Mouse (Mus musculus) liver, embryonic 13.5 days (tissue): ENCODE measurements around the gene Pcp2. TPM values are rescaled to one million over a fixed set of nuclear protein-coding genes. Genes with fewer than 3 reads are reported as not detected.
"Not testable (repeated sequence)": the region's sequence is repeated elsewhere in the genome, so short reads cannot be mapped to it uniquely, and the experiment has no call there.

Experiments used
- ATAC-seq: fragments of 200-750 bp; cut with Nextera tagmentation; 2 replicates; pipeline ENCODE4 v1.8.0; 2017; ENCODE audit warnings: low read depth, mild to moderate bottlenecking, moderate number of reproducible peaks, moderate library complexity
- DNase-seq: peaks from one replicate; pipeline ENCODE4 v3.0.0; 2022
- H3K27ac ChIP-seq: fragments of 300-500 bp; sonication (generic); 2 replicates; pipeline ENCODE4 v1.5.1; 2015; ENCODE audit warnings: moderate library complexity, mild to moderate bottlenecking, inconsistent platforms
- H3K27me3 ChIP-seq: fragments of 300-500 bp; sonication (generic); 2 replicates; pipeline ENCODE4 v1.6.1; 2015; ENCODE audit warnings: mild to moderate bottlenecking, inconsistent platforms
- H3K36me3 ChIP-seq: fragments of 300-500 bp; sonication (generic); 2 replicates; pipeline ENCODE4 v1.6.1; 2015; ENCODE audit warnings: mild to moderate bottlenecking, inconsistent platforms
- H3K4me1 ChIP-seq: fragments of 300-500 bp; sonication (generic); replicated peaks from 2 replicates; pipeline ENCODE4 v1.6.1; 2015; ENCODE audit warnings: inconsistent platforms
- H3K4me2 ChIP-seq: fragments of 300-500 bp; sonication (generic); 2 replicates; pipeline ENCODE4 v1.6.1; 2015; ENCODE audit warnings: inconsistent platforms, mild to moderate bottlenecking, moderate library complexity
- H3K4me3 ChIP-seq: fragments of 300-500 bp; sonication (generic); replicated peaks from 2 replicates; pipeline ENCODE4 v1.5.1; 2015; ENCODE audit warnings: mild to moderate bottlenecking, inconsistent platforms
- H3K9ac ChIP-seq: fragments of 300-500 bp; sonication (generic); 2 replicates; pipeline ENCODE4 v1.6.1; 2015; ENCODE audit warnings: mild to moderate bottlenecking, inconsistent platforms
- H3K9me3 ChIP-seq: fragments of 300-500 bp; sonication (generic); replicated peaks from 2 replicates; pipeline ENCODE4 v1.6.1; 2016; ENCODE audit warnings: inconsistent platforms
- WGBS: fragments of 180-500 bp; shearing (Covaris S2); methylation state at CpG from one replicate; pipeline ENCODE4 v1.1.7; 2015; ENCODE audit not compliant: insufficient replicate concordance; 5-methylcytosine and 5-hydroxymethylcytosine counted together
- polyA plus RNA-seq: library from polyadenylated mRNA; unstranded; fragments of >200 nt; fragmentation: Nextera tagmentation; extraction: Ambion mirVana; gene quantifications from 2 replicates; pipeline ENCODE4 v1.2.1, GENCODE M21; 2015

Gene Pcp2
- polyA plus RNA-seq, 1 experiment from 2014 or later: not detected

DNA sequence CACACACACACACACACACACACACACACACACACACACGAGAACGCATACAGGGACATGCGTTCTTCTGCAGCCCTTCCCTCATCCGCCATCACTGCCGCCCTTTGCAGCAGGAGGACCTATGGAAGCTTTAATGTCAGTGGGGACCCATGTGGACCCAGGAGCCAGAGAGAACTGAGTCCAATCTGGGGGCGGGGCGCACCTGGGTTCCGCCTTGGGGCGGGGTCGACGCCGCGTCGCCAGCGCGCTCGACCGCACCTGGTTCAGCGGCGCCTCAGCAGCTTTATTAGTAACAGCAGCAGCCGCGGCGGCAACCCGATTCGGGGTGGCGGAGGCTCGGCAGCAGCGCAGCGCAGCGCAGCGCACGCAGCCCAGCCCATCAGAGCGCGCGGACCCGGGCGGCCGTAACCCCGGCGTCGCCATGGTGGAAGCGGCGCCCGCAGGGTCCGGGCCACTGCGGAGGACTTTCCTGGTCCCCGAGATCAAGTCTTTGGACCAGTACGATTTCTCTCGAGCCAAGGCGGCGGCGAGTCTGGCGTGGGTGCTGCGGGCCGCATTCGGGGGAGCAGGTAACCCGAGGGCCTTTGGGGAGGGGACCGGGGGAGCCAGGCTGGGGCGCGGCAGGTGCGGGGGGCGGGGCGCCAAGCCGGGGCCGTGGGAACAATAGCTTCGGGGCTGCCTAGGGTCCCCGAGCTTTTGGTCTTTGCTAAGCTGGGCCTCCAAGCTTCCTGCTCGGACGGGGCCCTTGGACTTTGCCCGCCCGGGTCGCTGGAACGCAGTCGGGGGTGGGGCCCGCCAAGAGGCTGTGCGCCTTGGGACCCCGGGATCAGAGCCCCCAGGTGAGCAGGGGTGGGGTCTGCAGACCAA is 37.7 kb downstream of the Pcp2 start:
- Histone ChIP-seq H3K9ac (peak overlapping the region; percentile 72), H3K4me3 (peak overlapping the region; percentile 71), H3K27ac (peak overlapping the region; percentile 12; the same call in 1 of the 2 replicates), H3K9me3 (no peaks in the 10 kb centered on the region), H3K36me3 (no peaks in the 10 kb centered on the region), H3K4me1 (peaks cover 29% of the 10 kb centered on the region), H3K27me3 (peaks cover 12% of the 10 kb centered on the region; the same call in 1 of the 2 replicates), H3K4me2 (peak overlapping the region; percentile 95)
- DNase-seq: peak; percentile 45
- ATAC-seq: peak; percentile 69
- WGBS: 1% methylated on average over 72 of the region's 77 CpGs

GRCm38 (mm10) chr8:3586993-3587390 is 38.4 kb downstream of the Pcp2 start, which contains the start of gene Camsap3:
Gene Camsap3, plus strand, starts transcription at chr8:3587293.
- peak within 1 kb of the TSS; percentile 72 for H3K9ac ChIP-seq
- H3K27ac ChIP-seq: peak within 1 kb of the TSS; percentile 12; the same call in 1 of the 2 replicates
- peak; percentile 22 for ATAC-seq
- H3K36me3 ChIP-seq: no peaks in the 10 kb centered on the region
- peak within 1 kb of the TSS; percentile 71 for H3K4me3 ChIP-seq
- DNase-seq: no peak
- WGBS: 10% methylated on average over 7 of the region's 7 CpGs
- peaks cover 12% of the 10 kb centered on the region; the same call in 1 of the 2 replicates for H3K27me3 ChIP-seq
- H3K4me1 ChIP-seq: peaks cover 29% of the 10 kb centered on the region
- peak within 1 kb of the TSS; percentile 95 for H3K4me2 ChIP-seq
- H3K9me3 ChIP-seq: no peaks in the 10 kb centered on the region

- 32% methylated on average over 2 of the region's 2 CpGs for WGBS
- Histone ChIP-seq H3K9ac (no peak overlapping the region), H3K27me3 (peaks cover 12% of the 10 kb centered on the region; the same call in 1 of the 2 replicates), H3K4me3 (no peak overlapping the region), H3K36me3 (no peaks in the 10 kb centered on the region), H3K9me3 (no peaks in the 10 kb centered on the region), H3K4me1 (peaks cover 29% of the 10 kb centered on the region), H3K27ac (no peak overlapping the region), H3K4me2 (peak overlapping the region; percentile 95)
- ATAC-seq (peak; percentile 60), DNase-seq (no peak)
Measured at GRCm38 (mm10) chr8:3586452-3586851, 38.9 kb downstream of the Pcp2 start.

GRCm38 (mm10) chr8:3581961-3582360 is 43.4 kb downstream of the Pcp2 start:
- not testable (repeated sequence) for H3K9me3 ChIP-seq, H3K27ac ChIP-seq, H3K9ac ChIP-seq, H3K4me3 ChIP-seq, H3K36me3 ChIP-seq, H3K27me3 ChIP-seq, DNase-seq, H3K4me2 ChIP-seq, ATAC-seq
- WGBS: 51% methylated on average over 1 of the region's 3 CpGs
- H3K4me1 ChIP-seq: peaks cover 12% of the 10 kb centered on the region

DNA sequence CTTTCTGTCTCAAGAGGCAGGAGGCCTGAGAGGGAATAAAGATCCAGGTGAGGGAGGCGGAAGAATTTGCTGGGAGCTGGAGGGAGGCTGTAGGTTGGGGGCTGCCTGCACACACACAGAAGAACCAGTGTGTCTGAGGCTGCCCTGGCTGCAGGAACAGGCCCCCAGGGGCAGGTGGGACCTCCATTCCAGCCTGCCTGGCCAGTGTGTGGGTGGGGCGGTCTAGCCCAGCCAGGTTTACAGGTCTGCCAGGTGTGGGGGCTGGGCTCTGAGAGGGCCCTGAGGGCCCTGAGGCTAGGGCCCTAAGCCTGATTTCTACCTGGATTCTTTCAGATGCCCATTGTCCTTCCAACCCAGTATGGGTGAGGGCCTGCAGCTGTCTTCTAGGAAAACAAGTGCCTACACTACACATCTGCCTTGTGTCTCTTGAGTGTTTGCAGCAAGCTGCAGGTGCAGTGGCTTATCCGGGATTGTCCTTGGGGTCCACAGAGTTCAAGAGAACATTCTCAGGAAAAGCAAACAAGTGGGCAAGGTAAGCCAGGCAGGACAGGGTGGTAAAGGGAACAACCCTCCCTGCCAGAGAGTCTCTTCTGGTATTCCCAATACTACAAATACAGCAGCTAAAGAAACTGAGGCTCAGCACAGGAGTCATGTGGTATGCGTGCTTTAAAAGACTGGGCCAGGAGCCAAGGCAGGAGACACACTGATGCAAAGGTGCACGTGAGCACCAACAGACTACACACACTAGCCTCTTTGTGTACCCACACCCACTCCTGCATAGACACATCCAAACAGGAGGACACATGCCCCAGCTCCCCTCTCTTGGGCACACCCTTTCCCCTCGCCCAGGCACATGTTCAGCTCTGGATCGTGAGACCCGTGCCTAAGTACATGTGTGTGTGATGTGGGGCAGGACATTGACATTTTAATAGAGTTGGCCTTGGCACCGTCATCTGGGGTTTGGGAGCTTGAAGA is 45.7 kb downstream of the Pcp2 start:
- no peak overlapping the region for H3K27ac ChIP-seq
- peaks cover 7% of the 10 kb centered on the region for H3K4me1 ChIP-seq
- H3K27me3 ChIP-seq: no peaks in the 10 kb centered on the region
- no peak overlapping the region for H3K4me2 ChIP-seq
- WGBS: 73% methylated on average over 9 of the region's 9 CpGs
- no peak for ATAC-seq
- DNase-seq: no peak
- H3K36me3 ChIP-seq: no peaks in the 10 kb centered on the region
- H3K4me3 ChIP-seq: no peak overlapping the region
- no peak overlapping the region for H3K9ac ChIP-seq
- H3K9me3 ChIP-seq: no peaks in the 10 kb centered on the region

DNA sequence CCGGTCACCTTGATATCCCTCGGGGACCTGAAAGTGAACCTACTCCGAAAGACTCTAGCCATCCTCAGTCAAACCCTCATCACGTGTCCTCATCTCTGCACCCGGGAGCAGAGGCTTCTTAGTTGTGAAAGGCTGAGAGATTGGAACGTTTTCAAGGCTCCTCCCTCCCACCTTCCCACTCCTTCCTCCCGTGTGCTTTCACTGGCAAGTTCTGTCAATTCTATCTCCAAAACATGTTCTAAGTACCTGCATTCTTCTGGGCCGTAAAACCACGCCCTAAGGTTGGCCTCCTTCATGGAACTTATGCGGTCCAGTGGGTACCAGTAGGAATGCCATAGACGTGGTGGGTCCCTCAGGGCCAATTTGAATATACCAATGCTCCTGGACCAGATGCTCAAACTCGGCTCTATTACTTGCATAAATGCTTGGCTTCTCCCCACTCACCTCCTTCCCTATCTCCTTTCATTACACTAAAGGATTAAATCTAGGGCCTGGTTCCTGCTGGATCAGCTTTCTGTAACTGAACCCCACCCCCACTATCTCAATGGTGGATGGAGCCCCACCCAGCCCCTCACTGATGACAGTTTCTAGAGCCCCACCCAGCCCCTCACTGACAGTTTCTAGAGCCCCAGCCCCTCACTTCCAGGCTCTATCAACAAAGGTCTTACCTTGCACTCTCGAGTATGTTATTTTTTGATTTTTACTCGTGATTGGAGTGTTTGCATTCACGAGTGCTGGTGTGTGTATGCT is 49.0 kb downstream of the Pcp2 start:
- H3K9ac ChIP-seq: no peak overlapping the region
- 57% methylated on average over 15 of the region's 15 CpGs for whole genome bisulfite sequencing

GRCm38 (mm10) chr8:3574546-3574945 is 50.8 kb downstream of the Pcp2 start:
- no peaks in the 10 kb centered on the region for H3K27me3 ChIP-seq
- no peaks in the 10 kb centered on the region for H3K36me3 ChIP-seq
- 71% methylated on average over 3 of the region's 3 CpGs for WGBS
- no peaks in the 10 kb centered on the region for H3K9me3 ChIP-seq
- peaks cover 7% of the 10 kb centered on the region for H3K4me1 ChIP-seq
- H3K4me2 ChIP-seq: no peak overlapping the region
- ATAC-seq: no peak
- DNase-seq: no peak
- H3K4me3 ChIP-seq: no peak overlapping the region
- no peak overlapping the region for H3K9ac ChIP-seq
- H3K27ac ChIP-seq: no peak overlapping the region

More for the DNA sequence above, 49.0 kb downstream of the Pcp2 start:
- DNase-seq (no peak), ATAC-seq (no peak)
- no peaks in the 10 kb centered on the region for H3K27me3 ChIP-seq
- no peak overlapping the region for H3K4me3 ChIP-seq
- H3K4me1 ChIP-seq: peaks cover 7% of the 10 kb centered on the region
- no peak overlapping the region for H3K27ac ChIP-seq
- no peaks in the 10 kb centered on the region for H3K36me3 ChIP-seq
- no peak overlapping the region for H3K4me2 ChIP-seq
- H3K9me3 ChIP-seq: no peaks in the 10 kb centered on the region

Other genes with a start within 250 kb of the Pcp2 start
- gene Arhgef18, start 232.5 kb downstream of the Pcp2 start, polyA plus RNA-seq: 2.2 and 2.3 TPM in 2 replicates
- 3.6 and 4.8 TPM in 2 replicates for gene Pex11g, start 157.9 kb downstream of the Pcp2 start, polyA plus RNA-seq
- not detected in 2 replicates for gene Tex45, start 154.7 kb downstream of the Pcp2 start, polyA plus RNA-seq
- 4.4 and 5.2 TPM in 2 replicates for gene Zfp358, start 132.4 kb downstream of the Pcp2 start, polyA plus RNA-seq
- 19.8 and 19.9 TPM in 2 replicates for gene Mcoln1, start 125.1 kb downstream of the Pcp2 start, polyA plus RNA-seq
- 10.6 and 12.4 TPM in 2 replicates for gene Pnpla6, start 110.2 kb downstream of the Pcp2 start, polyA plus RNA-seq
- 2.5 and 2.8 TPM in 2 replicates for gene C330021F23Rik, start 57.6 kb downstream of the Pcp2 start, polyA plus RNA-seq
- gene Camsap3, start 38.3 kb downstream of the Pcp2 start, polyA plus RNA-seq: 1.3 and 1.4 TPM in 2 replicates
- gene Xab2, start 4.2 kb downstream of the Pcp2 start, polyA plus RNA-seq: 34.9 and 35.3 TPM in 2 replicates
- gene Pet100, start 4.0 kb downstream of the Pcp2 start, polyA plus RNA-seq: 93.4 and 99.6 TPM in 2 replicates
- gene Stxbp2, start 5.4 kb upstream of the Pcp2 start, polyA plus RNA-seq: 45.6 and 52.2 TPM in 2 replicates
- 0.18 TPM in 1 of 2 replicates, not detected in the other for gene Retn, start 30.2 kb upstream of the Pcp2 start, polyA plus RNA-seq
- gene Mcemp1, start 40.2 kb upstream of the Pcp2 start, polyA plus RNA-seq: 1.4 and 1.6 TPM in 2 replicates
- 2.9 and 3.5 TPM in 2 replicates for gene Fcor, start 46.8 kb upstream of the Pcp2 start, polyA plus RNA-seq
- gene Trappc5, start 50.8 kb upstream of the Pcp2 start, polyA plus RNA-seq: 18.6 and 18.7 TPM in 2 replicates
- gene Fcer2a, start 68.6 kb upstream of the Pcp2 start, polyA plus RNA-seq: 0.06 TPM in 1 of 2 replicates, not detected in the other
- gene Clec4g, start 95.1 kb upstream of the Pcp2 start, polyA plus RNA-seq: 2.4 and 3.2 TPM in 2 replicates
- 0.34 and 0.35 TPM in 2 replicates for gene Cd209a, start 123.4 kb upstream of the Pcp2 start, polyA plus RNA-seq
- gene Cd209e, start 228.8 kb upstream of the Pcp2 start, polyA plus RNA-seq: not detected in 2 replicates